Mouse (Mus musculus): Measurements from ENCODE around the gene Sprn. TPM values are rescaled to one million over a fixed set of nuclear protein-coding genes. Genes with fewer than 3 reads are reported as not detected.

The Sprn gene
- 3.3 and 5.3 TPM in 2 replicates for polyA plus RNA-seq (2015; fragmentation: Nextera tagmentation; extraction: Ambion mirVana)

- H3K9ac ChIP-seq, result peak within 1 kb of the TSS; percentile 64
- no peaks in the 10 kb centered on the region for H3K9me3 ChIP-seq (replicated peaks)
- no peak within 1 kb of the TSS; the same call in 1 of the 2 replicates for H3K27ac ChIP-seq
- H3K36me3 ChIP-seq (ENCODE audit: poor library complexity, severe bottlenecking), result no peaks in the 10 kb centered on the region
- WGBS, result 2% methylated on average over 28 of the region's 28 CpGs
- H3K4me2 ChIP-seq, result peak within 1 kb of the TSS; percentile 60
- H3K4me1 ChIP-seq, result peaks cover 17% of the 10 kb centered on the region
- peak; percentile 72 for ATAC-seq
- H3K4me3 ChIP-seq, result peak within 1 kb of the TSS; percentile 41
- H3K27me3 ChIP-seq, result peaks cover 30% of the 10 kb centered on the region
Observed at GRCm38 (mm10) chr7:140154218-140154927, at the start of gene Sprn. Gene Sprn, minus strand, starts transcription at chr7:140154877.

GRCm38 (mm10) chr7:140201090-140201489 lies 46.4 kb upstream of the Sprn start:
- 90% methylated on average over 4 of the region's 4 CpGs for WGBS
- H3K4me3 ChIP-seq, result no peak overlapping the region
- H3K4me1 ChIP-seq, result no peaks in the 10 kb centered on the region
- no peak overlapping the region for H3K4me2 ChIP-seq
- no peak for ATAC-seq
- no peaks in the 10 kb centered on the region for H3K9me3 ChIP-seq (replicated peaks)
- H3K27ac ChIP-seq, result no peak overlapping the region
- H3K36me3 ChIP-seq (ENCODE audit: poor library complexity, severe bottlenecking), result no peaks in the 10 kb centered on the region
- no peak overlapping the region for H3K9ac ChIP-seq
- no peaks in the 10 kb centered on the region for H3K27me3 ChIP-seq

GRCm38 (mm10) chr7:140196002-140196401 lies 41.3 kb upstream of the Sprn start:
- ATAC-seq, result no peak
- WGBS, result 86% methylated on average over 8 of the region's 8 CpGs
- H3K4me1 ChIP-seq, result no peaks in the 10 kb centered on the region

GRCm38 (mm10) chr7:140194031-140194430 lies 39.4 kb upstream of the Sprn start:
- ATAC-seq, result no peak
- Histone ChIP-seq H3K4me3 (no peak overlapping the region), H3K36me3 (ENCODE audit: poor library complexity, severe bottlenecking) (no peaks in the 10 kb centered on the region), H3K27me3 (no peaks in the 10 kb centered on the region), H3K4me1 (no peaks in the 10 kb centered on the region), H3K4me2 (no peak overlapping the region), H3K27ac (no peak overlapping the region), H3K9me3 (replicated peaks) (no peaks in the 10 kb centered on the region), H3K9ac (no peak overlapping the region)
- WGBS, result 92% methylated on average over 4 of the region's 4 CpGs

More at GRCm38 (mm10) chr7:140196002-140196401, 41.3 kb upstream of the Sprn start:
- Histone ChIP-seq H3K27me3 (no peaks in the 10 kb centered on the region), H3K4me3 (no peak overlapping the region), H3K36me3 (ENCODE audit: poor library complexity, severe bottlenecking) (no peaks in the 10 kb centered on the region), H3K9ac (no peak overlapping the region), H3K27ac (no peak overlapping the region), H3K4me2 (no peak overlapping the region), H3K9me3 (replicated peaks) (no peaks in the 10 kb centered on the region)

GRCm38 (mm10) chr7:140192851-140193250 lies 38.2 kb upstream of the Sprn start:
- H3K4me3 ChIP-seq, result no peak overlapping the region
- no peaks in the 10 kb centered on the region for H3K36me3 ChIP-seq (ENCODE audit: poor library complexity, severe bottlenecking)
- WGBS, result 88% methylated on average over 2 of the region's 2 CpGs
- H3K27me3 ChIP-seq, result no peaks in the 10 kb centered on the region
- no peak for ATAC-seq
- no peak overlapping the region for H3K27ac ChIP-seq
- H3K9ac ChIP-seq, result no peak overlapping the region
- H3K9me3 ChIP-seq (replicated peaks), result no peaks in the 10 kb centered on the region
- no peak overlapping the region for H3K4me2 ChIP-seq
- no peaks in the 10 kb centered on the region for H3K4me1 ChIP-seq

- ATAC-seq, result no peak
- Histone ChIP-seq H3K4me3 (no peak overlapping the region), H3K9ac (no peak overlapping the region), H3K4me1 (no peaks in the 10 kb centered on the region), H3K27ac (no peak overlapping the region), H3K4me2 (no peak overlapping the region), H3K27me3 (no peaks in the 10 kb centered on the region), H3K36me3 (ENCODE audit: poor library complexity, severe bottlenecking) (no peaks in the 10 kb centered on the region), H3K9me3 (replicated peaks) (no peaks in the 10 kb centered on the region)
- 51% methylated on average over 2 of the region's 2 CpGs for WGBS
Observed at GRCm38 (mm10) chr7:140192445-140192844, 37.8 kb upstream of the Sprn start.

GRCm38 (mm10) chr7:140190435-140190834 lies 35.8 kb upstream of the Sprn start:
- WGBS, result 95% methylated on average over 1 of the region's 1 CpGs
- ATAC-seq, result no peak
- no peak overlapping the region for H3K27ac ChIP-seq
- 0 out of 2 replicates have a peak, but pooled peaks cover 3% of the 10 kb centered on the region for H3K27me3 ChIP-seq
- no peak overlapping the region for H3K4me2 ChIP-seq
- H3K9ac ChIP-seq, result no peak overlapping the region
- H3K4me3 ChIP-seq, result no peak overlapping the region
- H3K9me3 ChIP-seq (replicated peaks), result no peaks in the 10 kb centered on the region
- H3K36me3 ChIP-seq (ENCODE audit: poor library complexity, severe bottlenecking), result no peaks in the 10 kb centered on the region
- H3K4me1 ChIP-seq, result no peaks in the 10 kb centered on the region

- 64% methylated on average over 4 of the region's 4 CpGs for WGBS
- no peaks in the 10 kb centered on the region for H3K9me3 ChIP-seq (replicated peaks)
- 0 out of 2 replicates have a peak, but pooled peaks cover 3% of the 10 kb centered on the region for H3K27me3 ChIP-seq
Observed at GRCm38 (mm10) chr7:140188391-140189328, 34.0 kb upstream of the Sprn start.

GRCm38 (mm10) chr7:140187721-140188390 lies 33.2 kb upstream of the Sprn start:
- Histone ChIP-seq H3K4me1 (no peaks in the 10 kb centered on the region), H3K4me2 (no peak overlapping the region), H3K27ac (no peak overlapping the region), H3K36me3 (ENCODE audit: poor library complexity, severe bottlenecking) (no peaks in the 10 kb centered on the region), H3K4me3 (no peak overlapping the region), H3K9me3 (replicated peaks) (no peaks in the 10 kb centered on the region), H3K9ac (no peak overlapping the region), H3K27me3 (0 out of 2 replicates have a peak, but pooled peaks cover 3% of the 10 kb centered on the region)
- no peak for ATAC-seq
- 81% methylated on average over 7 of the region's 7 CpGs for WGBS

More at GRCm38 (mm10) chr7:140188391-140189328, 34.0 kb upstream of the Sprn start:
- Histone ChIP-seq H3K27ac (no peak overlapping the region), H3K4me2 (no peak overlapping the region), H3K9ac (no peak overlapping the region), H3K4me1 (no peaks in the 10 kb centered on the region), H3K36me3 (ENCODE audit: poor library complexity, severe bottlenecking) (no peaks in the 10 kb centered on the region), H3K4me3 (no peak overlapping the region)
- no peak for ATAC-seq

GRCm38 (mm10) chr7:140186646-140187620 lies 32.3 kb upstream of the Sprn start:
- Histone ChIP-seq H3K9me3 (replicated peaks) (no peaks in the 10 kb centered on the region), H3K4me2 (no peak overlapping the region), H3K4me3 (no peak overlapping the region), H3K4me1 (no peaks in the 10 kb centered on the region), H3K27me3 (0 out of 2 replicates have a peak, but pooled peaks cover 3% of the 10 kb centered on the region), H3K36me3 (ENCODE audit: poor library complexity, severe bottlenecking) (no peaks in the 10 kb centered on the region), H3K9ac (no peak overlapping the region), H3K27ac (no peak overlapping the region)
- WGBS, result 53% methylated on average over 18 of the region's 18 CpGs
- ATAC-seq, result no peak

- H3K27ac ChIP-seq, result no peak overlapping the region
- no peak overlapping the region for H3K4me2 ChIP-seq
- 86% methylated on average over 4 of the region's 4 CpGs for WGBS
- 0 out of 2 replicates have a peak, but pooled peaks cover 3% of the 10 kb centered on the region for H3K27me3 ChIP-seq
- H3K9ac ChIP-seq, result no peak overlapping the region
- no peaks in the 10 kb centered on the region for H3K9me3 ChIP-seq (replicated peaks)
- no peak overlapping the region for H3K4me3 ChIP-seq
- H3K36me3 ChIP-seq (ENCODE audit: poor library complexity, severe bottlenecking), result no peaks in the 10 kb centered on the region
- no peaks in the 10 kb centered on the region for H3K4me1 ChIP-seq
- ATAC-seq, result no peak
Observed at GRCm38 (mm10) chr7:140184206-140184605, 29.5 kb upstream of the Sprn start.
